Mouse (Mus musculus): ENCODE measurements around the gene Olfr628. TPM values are rescaled to one million over a fixed set of nuclear protein-coding genes. Genes with fewer than 3 reads are reported as not detected.
"Not testable (repeated sequence)": the region's sequence is repeated elsewhere in the genome, so short reads cannot be mapped to it uniquely, and the experiment has no call there.

The Olfr628 gene
- polyA plus RNA-seq, 1 experiment from 2014 or later = not detected

DNA sequence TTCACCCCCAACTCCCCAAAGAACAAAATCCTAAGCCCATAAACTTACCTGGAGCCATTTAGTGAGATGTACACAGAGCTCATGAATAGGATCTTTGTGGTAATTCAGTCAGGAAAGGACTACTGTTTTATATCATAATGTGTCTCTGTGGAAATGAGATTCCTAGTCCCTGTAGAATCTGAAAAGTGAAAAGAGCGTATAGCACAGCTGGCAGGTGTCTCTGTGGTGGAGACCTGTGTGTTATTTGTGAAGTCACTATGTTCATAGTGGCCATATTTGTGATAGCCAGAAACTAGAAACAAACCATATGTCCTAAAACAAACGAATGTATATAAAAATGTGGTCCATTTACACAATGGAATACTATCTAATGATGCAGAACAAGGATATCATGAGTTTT is 41.3 kb downstream of the Olfr628 start, which contains the start of gene Olfr69:
Gene Olfr69, minus strand, starts transcription at position 101 of the 400 bp plus-strand sequence.
- Histone ChIP-seq H3K27ac (no peak within 1 kb of the TSS), H3K9ac (no peak within 1 kb of the TSS), H3K36me3 (replicated peaks; ENCODE audit: control insufficient read depth, insufficient read depth) (no peaks in the 10 kb centered on the region), H3K9me3 (ENCODE audit: control insufficient read depth, low read length) (no peaks in the 10 kb centered on the region), H3K4me3 (replicated peaks; ENCODE audit: low read length) (no peak within 1 kb of the TSS), H3K27me3 (ENCODE audit: control insufficient read depth, insufficient read depth, low read length) (no peaks in the 10 kb centered on the region), H3K4me1 (replicated peaks; ENCODE audit: control insufficient read depth, insufficient read depth, low read length) (no peaks in the 10 kb centered on the region), H3K4me2 (replicated peaks) (no peak within 1 kb of the TSS)
- ATAC-seq (ENCODE audit: low FRiP score) = no peak
- WGBS = 89% methylated on average over 2 of the region's 2 CpGs
- no peak for DNase-seq (ENCODE audit: low spot score)

DNA sequence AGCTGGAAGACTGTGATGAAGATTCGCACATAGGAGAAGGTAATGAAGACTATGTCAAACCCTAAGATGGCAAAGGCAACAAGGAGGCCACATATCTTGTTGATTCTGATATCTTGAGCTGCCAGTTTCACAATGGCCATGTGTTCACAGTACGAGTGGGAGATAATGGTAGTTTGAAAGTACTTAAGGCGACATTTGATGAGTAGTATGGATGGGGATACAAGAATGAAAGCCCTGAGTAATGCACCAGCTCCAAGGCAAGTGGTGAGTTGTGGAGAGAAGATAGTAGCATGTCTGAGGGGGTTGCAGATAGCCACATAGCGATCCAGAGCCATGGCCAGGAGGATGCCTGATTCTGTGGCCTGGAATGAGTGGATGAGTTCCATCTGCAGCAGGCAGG is 47.5 kb downstream of the Olfr628 start:
- DNase-seq (ENCODE audit: low spot score); ATAC-seq (ENCODE audit: low FRiP score); H3K9me3 ChIP-seq (ENCODE audit: control insufficient read depth, low read length): not testable (repeated sequence)

GRCm38 (mm10) chr7:103779598-103779997 is 49.4 kb downstream of the Olfr628 start, which contains the start of gene Olfr68:
TSS of gene Olfr68 (minus strand) at chr7:103779698.
- Histone ChIP-seq H3K27me3 (ENCODE audit: control insufficient read depth, insufficient read depth, low read length) (no peaks in the 10 kb centered on the region), H3K9me3 (ENCODE audit: control insufficient read depth, low read length) (no peaks in the 10 kb centered on the region), H3K4me1 (replicated peaks; ENCODE audit: control insufficient read depth, insufficient read depth, low read length) (no peaks in the 10 kb centered on the region), H3K4me2 (replicated peaks) (no peak within 1 kb of the TSS), H3K36me3 (replicated peaks; ENCODE audit: control insufficient read depth, insufficient read depth) (no peaks in the 10 kb centered on the region), H3K27ac (no peak within 1 kb of the TSS), H3K9ac (no peak within 1 kb of the TSS), H3K4me3 (replicated peaks; ENCODE audit: low read length) (no peak within 1 kb of the TSS)
- ATAC-seq (ENCODE audit: low FRiP score) (no peak), DNase-seq (ENCODE audit: low spot score) (no peak)
- 80% methylated on average over 3 of the region's 3 CpGs for WGBS

More for the DNA sequence above, 47.5 kb downstream of the Olfr628 start:
- not testable (repeated sequence) for H3K4me3 ChIP-seq (replicated peaks; ENCODE audit: low read length); H3K27ac ChIP-seq; H3K9ac ChIP-seq; H3K27me3 ChIP-seq (ENCODE audit: control insufficient read depth, insufficient read depth, low read length); H3K4me2 ChIP-seq (replicated peaks); H3K4me1 ChIP-seq (replicated peaks; ENCODE audit: control insufficient read depth, insufficient read depth, low read length); H3K36me3 ChIP-seq (replicated peaks; ENCODE audit: control insufficient read depth, insufficient read depth)
- 89% methylated on average over 4 of the region's 4 CpGs for whole genome bisulfite sequencing

Other genes with a start within 250 kb of the Olfr628 start
- gene Olfr609, start 232.3 kb upstream of the Olfr628 start, polyA plus RNA-seq (2014; fragmentation: Nextera tagmentation; extraction: Ambion mirVana) = not detected in 2 replicates
- gene Olfr610, start 218.3 kb upstream of the Olfr628 start, polyA plus RNA-seq (2014; fragmentation: Nextera tagmentation; extraction: Ambion mirVana) = not detected in 2 replicates
- not detected in 2 replicates for gene Olfr611, start 209.5 kb upstream of the Olfr628 start, polyA plus RNA-seq (2014; fragmentation: Nextera tagmentation; extraction: Ambion mirVana)
- gene Olfr612, start 187.7 kb upstream of the Olfr628 start, polyA plus RNA-seq (2014; fragmentation: Nextera tagmentation; extraction: Ambion mirVana) = not detected in 2 replicates
- not detected in 2 replicates for gene Olfr613, start 182.3 kb upstream of the Olfr628 start, polyA plus RNA-seq (2014; fragmentation: Nextera tagmentation; extraction: Ambion mirVana)
- gene Olfr615, start 174.3 kb upstream of the Olfr628 start, polyA plus RNA-seq (2014; fragmentation: Nextera tagmentation; extraction: Ambion mirVana) = not detected in 2 replicates
- not detected in 2 replicates for gene Olfr616, start 161.2 kb upstream of the Olfr628 start, polyA plus RNA-seq (2014; fragmentation: Nextera tagmentation; extraction: Ambion mirVana)
- gene Olfr617, start 157.3 kb upstream of the Olfr628 start, polyA plus RNA-seq (2014; fragmentation: Nextera tagmentation; extraction: Ambion mirVana) = not detected in 2 replicates
- 0.21 TPM in 1 of 2 replicates, not detected in the other for gene Olfr618, start 140.3 kb upstream of the Olfr628 start, polyA plus RNA-seq (2014; fragmentation: Nextera tagmentation; extraction: Ambion mirVana)
- not detected in 2 replicates for gene Olfr619, start 129.8 kb upstream of the Olfr628 start, polyA plus RNA-seq (2014; fragmentation: Nextera tagmentation; extraction: Ambion mirVana)
- not detected in 2 replicates for gene Olfr620, start 117.8 kb upstream of the Olfr628 start, polyA plus RNA-seq (2014; fragmentation: Nextera tagmentation; extraction: Ambion mirVana)
- not detected in 2 replicates for gene Olfr622, start 87.7 kb upstream of the Olfr628 start, polyA plus RNA-seq (2014; fragmentation: Nextera tagmentation; extraction: Ambion mirVana)
- gene Olfr623, start 66.7 kb upstream of the Olfr628 start, polyA plus RNA-seq (2014; fragmentation: Nextera tagmentation; extraction: Ambion mirVana) = not detected in 2 replicates
- not detected in 2 replicates for gene Olfr624, start 59.2 kb upstream of the Olfr628 start, polyA plus RNA-seq (2014; fragmentation: Nextera tagmentation; extraction: Ambion mirVana)
- not detected in 2 replicates for gene Olfr625-ps1, start 47.7 kb upstream of the Olfr628 start, polyA plus RNA-seq (2014; fragmentation: Nextera tagmentation; extraction: Ambion mirVana)
- gene Olfr243, start 15.7 kb upstream of the Olfr628 start, polyA plus RNA-seq (2014; fragmentation: Nextera tagmentation; extraction: Ambion mirVana) = not detected in 2 replicates
- not detected in 2 replicates for gene Olfr629, start 14.6 kb downstream of the Olfr628 start, polyA plus RNA-seq (2014; fragmentation: Nextera tagmentation; extraction: Ambion mirVana)
- not detected in 2 replicates for gene Olfr630, start 27.0 kb downstream of the Olfr628 start, polyA plus RNA-seq (2014; fragmentation: Nextera tagmentation; extraction: Ambion mirVana)
- not detected in 2 replicates for gene Olfr69, start 41.2 kb downstream of the Olfr628 start, polyA plus RNA-seq (2014; fragmentation: Nextera tagmentation; extraction: Ambion mirVana)
- gene Olfr68, start 49.3 kb downstream of the Olfr628 start, polyA plus RNA-seq (2014; fragmentation: Nextera tagmentation; extraction: Ambion mirVana) = not detected in 2 replicates
- gene Olfr67, start 61.4 kb downstream of the Olfr628 start, polyA plus RNA-seq (2014; fragmentation: Nextera tagmentation; extraction: Ambion mirVana) = not detected in 2 replicates
- gene Hbb-bt, start 83.6 kb downstream of the Olfr628 start, polyA plus RNA-seq (2014; fragmentation: Nextera tagmentation; extraction: Ambion mirVana) = 1,734 and 1,868 TPM in 2 replicates
- gene Hbb-bs, start 97.7 kb downstream of the Olfr628 start, polyA plus RNA-seq (2014; fragmentation: Nextera tagmentation; extraction: Ambion mirVana) = 4,248 and 5,201 TPM in 2 replicates
- gene Hbb-bh2, start 110.1 kb downstream of the Olfr628 start, polyA plus RNA-seq (2014; fragmentation: Nextera tagmentation; extraction: Ambion mirVana) = not detected in 2 replicates
- gene Hbb-bh1, start 112.8 kb downstream of the Olfr628 start, polyA plus RNA-seq (2014; fragmentation: Nextera tagmentation; extraction: Ambion mirVana) = 2.1 and 3.6 TPM in 2 replicates
- gene Hbb-y, start 122.8 kb downstream of the Olfr628 start, polyA plus RNA-seq (2014; fragmentation: Nextera tagmentation; extraction: Ambion mirVana) = 178 and 712 TPM in 2 replicates
- not detected in 2 replicates for gene Olfr66, start 155.9 kb downstream of the Olfr628 start, polyA plus RNA-seq (2014; fragmentation: Nextera tagmentation; extraction: Ambion mirVana)
- gene Olfr64, start 164.1 kb downstream of the Olfr628 start, polyA plus RNA-seq (2014; fragmentation: Nextera tagmentation; extraction: Ambion mirVana) = not detected in 2 replicates
- not detected in 2 replicates for gene Olfr65, start 173.1 kb downstream of the Olfr628 start, polyA plus RNA-seq (2014; fragmentation: Nextera tagmentation; extraction: Ambion mirVana)
- not detected in 2 replicates for gene Olfr631, start 198.5 kb downstream of the Olfr628 start, polyA plus RNA-seq (2014; fragmentation: Nextera tagmentation; extraction: Ambion mirVana)
- gene Olfr632, start 204.0 kb downstream of the Olfr628 start, polyA plus RNA-seq (2014; fragmentation: Nextera tagmentation; extraction: Ambion mirVana) = not detected in 2 replicates
- not detected in 2 replicates for gene Olfr633, start 214.1 kb downstream of the Olfr628 start, polyA plus RNA-seq (2014; fragmentation: Nextera tagmentation; extraction: Ambion mirVana)
- not detected in 2 replicates for gene Olfr635, start 240.8 kb downstream of the Olfr628 start, polyA plus RNA-seq (2014; fragmentation: Nextera tagmentation; extraction: Ambion mirVana)

All from hindbrain, embryonic 14.5 days (tissue).